Mouse (Mus musculus) forebrain, embryonic 15.5 days (tissue): Measurements from ENCODE around the gene Foxred2. TPM values are rescaled to one million over a fixed set of nuclear protein-coding genes. Genes with fewer than 3 reads are reported as not detected.
A peak's percentile ranks its signal among the peaks of the same experiment; 100 is the strongest.

Experiments used
- ATAC-seq: fragments of 200-750 bp; cut with Nextera tagmentation; replicated peaks from 2 replicates; pipeline ENCODE4 v1.8.0; 2017; ENCODE audit warnings: mild to moderate bottlenecking, moderate TSS enrichment, moderate library complexity
- H3K27ac ChIP-seq: fragments of 300-500 bp; sonication (generic); replicated peaks from 2 replicates; pipeline ENCODE4 v1.5.1; 2015; ENCODE audit warnings: mild to moderate bottlenecking, inconsistent platforms
- H3K27me3 ChIP-seq: fragments of 300-500 bp; sonication (generic); 2 replicates; pipeline ENCODE4 v1.6.1; 2015; ENCODE audit warnings: inconsistent platforms
- H3K36me3 ChIP-seq: fragments of 300-500 bp; sonication (generic); 2 replicates; pipeline ENCODE4 v1.6.1; 2015; ENCODE audit warnings: mild to moderate bottlenecking, inconsistent platforms
- H3K4me1 ChIP-seq: fragments of 300-500 bp; sonication (generic); 2 replicates; pipeline ENCODE4 v1.6.1; 2015; ENCODE audit warnings: inconsistent platforms
- H3K4me2 ChIP-seq: fragments of 300-500 bp; sonication (generic); replicated peaks from 2 replicates; pipeline ENCODE4 v1.6.1; 2015; ENCODE audit warnings: mild to moderate bottlenecking, inconsistent platforms
- H3K4me3 ChIP-seq: fragments of 300-500 bp; sonication (generic); 2 replicates; pipeline ENCODE4 v1.5.1; 2015; ENCODE audit warnings: mild to moderate bottlenecking, inconsistent platforms
- H3K9ac ChIP-seq: fragments of 300-500 bp; sonication (generic); replicated peaks from 2 replicates; pipeline ENCODE4 v1.6.1; 2015; ENCODE audit warnings: mild to moderate bottlenecking, inconsistent platforms
- H3K9me3 ChIP-seq: fragments of 300-500 bp; sonication (generic); 2 replicates; pipeline ENCODE4 v1.6.1; 2016; ENCODE audit warnings: inconsistent platforms
- WGBS: fragments of 180-500 bp; shearing (Covaris S2); methylation state at CpG from one replicate; pipeline ENCODE4 v1.1.7; 2015; ENCODE audit warnings: mixed read lengths; 5-methylcytosine and 5-hydroxymethylcytosine counted together
- polyA plus RNA-seq: library from polyadenylated mRNA; unstranded; fragments of >200 nt; fragmentation: Nextera tagmentation; extraction: Ambion mirVana; gene quantifications from 2 replicates; pipeline ENCODE4 v1.2.1, GENCODE M21; 2015

Foxred2 gene
- polyA plus RNA-seq, 1 experiment from 2014 or later: 13.8 TPM

- peak overlapping the region; percentile 87 for H3K9ac ChIP-seq
- peak overlapping the region; percentile 99 for H3K27ac ChIP-seq
- H3K36me3 ChIP-seq: peaks cover 39% of the 10 kb centered on the region
- ATAC-seq: no peak; the same call in 1 of the 2 replicates
- no peaks in the 10 kb centered on the region for H3K27me3 ChIP-seq
- H3K9me3 ChIP-seq: no peaks in the 10 kb centered on the region
- H3K4me1 ChIP-seq: peaks cover 25% of the 10 kb centered on the region
- peak overlapping the region; percentile 82 for H3K4me2 ChIP-seq
- peak overlapping the region; percentile 61 for H3K4me3 ChIP-seq
- WGBS: 2% methylated on average over 15 of the region's 15 CpGs
These were observed 13.5 kb upstream of the Foxred2 start for GRCm38 (mm10) chr15:77969940-77970469.

GRCm38 (mm10) chr15:77965117-77965528 lies 8.6 kb upstream of the Foxred2 start:
- Histone ChIP-seq H3K9ac (no peak overlapping the region), H3K9me3 (no peaks in the 10 kb centered on the region), H3K27ac (no peak overlapping the region), H3K4me2 (no peak overlapping the region), H3K27me3 (no peaks in the 10 kb centered on the region), H3K4me1 (peaks cover 16% of the 10 kb centered on the region), H3K36me3 (peaks cover 87% of the 10 kb centered on the region), H3K4me3 (no peak overlapping the region)
- ATAC-seq: no peak
- 88% methylated on average over 9 of the region's 9 CpGs for WGBS

GRCm38 (mm10) chr15:77962447-77962846 lies 5.9 kb upstream of the Foxred2 start:
- 98% methylated on average over 5 of the region's 5 CpGs for WGBS
- H3K36me3 ChIP-seq: peaks cover 94% of the 10 kb centered on the region
- H3K4me1 ChIP-seq: peaks cover under 1% of the 10 kb centered on the region; the same call in 1 of the 2 replicates
- H3K4me2 ChIP-seq: no peak overlapping the region
- H3K27ac ChIP-seq: no peak overlapping the region
- H3K27me3 ChIP-seq: no peaks in the 10 kb centered on the region
- H3K9me3 ChIP-seq: no peaks in the 10 kb centered on the region
- H3K4me3 ChIP-seq: no peak overlapping the region
- no peak for ATAC-seq
- no peak overlapping the region for H3K9ac ChIP-seq

GRCm38 (mm10) chr15:77960693-77961092 lies 4.2 kb upstream of the Foxred2 start:
- H3K9ac ChIP-seq: no peak overlapping the region
- no peak overlapping the region for H3K4me3 ChIP-seq
- ATAC-seq: no peak
- no peaks in the 10 kb centered on the region for H3K9me3 ChIP-seq
- peaks cover 77% of the 10 kb centered on the region for H3K36me3 ChIP-seq
- peaks cover 15% of the 10 kb centered on the region for H3K4me1 ChIP-seq
- no peaks in the 10 kb centered on the region for H3K27me3 ChIP-seq
- no peak overlapping the region for H3K27ac ChIP-seq
- no peak overlapping the region for H3K4me2 ChIP-seq
- WGBS: 90% methylated on average over 6 of the region's 6 CpGs

GRCm38 (mm10) chr15:77958071-77958470 lies 1.5 kb upstream of the Foxred2 start:
- 71% methylated on average over 3 of the region's 3 CpGs for WGBS
- H3K9me3 ChIP-seq: no peaks in the 10 kb centered on the region
- ATAC-seq: no peak
- H3K36me3 ChIP-seq: peaks cover 50% of the 10 kb centered on the region
- H3K4me3 ChIP-seq: no peak overlapping the region
- H3K27ac ChIP-seq: no peak overlapping the region
- H3K27me3 ChIP-seq: no peaks in the 10 kb centered on the region
- H3K9ac ChIP-seq: no peak overlapping the region
- H3K4me2 ChIP-seq: no peak overlapping the region
- H3K4me1 ChIP-seq: peaks cover 39% of the 10 kb centered on the region

- Histone ChIP-seq H3K4me3 (no peak overlapping the region), H3K36me3 (peaks cover 47% of the 10 kb centered on the region), H3K27me3 (no peaks in the 10 kb centered on the region), H3K27ac (no peak overlapping the region), H3K9ac (no peak overlapping the region), H3K9me3 (no peaks in the 10 kb centered on the region), H3K4me2 (no peak overlapping the region), H3K4me1 (peaks cover 39% of the 10 kb centered on the region)
- 50% methylated on average over 5 of the region's 5 CpGs for WGBS
- ATAC-seq: no peak
These were observed 1.1 kb upstream of the Foxred2 start for GRCm38 (mm10) chr15:77957625-77958024.

- Histone ChIP-seq H3K9ac (peak overlapping the region; percentile 60), H3K27ac (peak overlapping the region; percentile 76), H3K36me3 (peaks cover 43% of the 10 kb centered on the region), H3K27me3 (no peaks in the 10 kb centered on the region), H3K9me3 (no peaks in the 10 kb centered on the region), H3K4me1 (peaks cover 39% of the 10 kb centered on the region), H3K4me2 (peak overlapping the region; percentile 92), H3K4me3 (peak overlapping the region; percentile 63)
- 9% methylated on average over 52 of the region's 52 CpGs for WGBS
- ATAC-seq: peak; percentile 66
These were observed 800 bp downstream of the Foxred2 start for GRCm38 (mm10) chr15:77955440-77956403.

GRCm38 (mm10) chr15:77954362-77954761 lies 2.2 kb downstream of the Foxred2 start:
- peaks cover 39% of the 10 kb centered on the region for H3K4me1 ChIP-seq
- peaks cover 36% of the 10 kb centered on the region for H3K36me3 ChIP-seq
- H3K4me3 ChIP-seq: peak overlapping the region; percentile 16; the same call in 1 of the 2 replicates
- H3K27ac ChIP-seq: no peak overlapping the region
- 88% methylated on average over 2 of the region's 2 CpGs for WGBS
- peak overlapping the region; percentile 36 for H3K4me2 ChIP-seq
- no peak overlapping the region for H3K9ac ChIP-seq
- no peaks in the 10 kb centered on the region for H3K9me3 ChIP-seq
- ATAC-seq: no peak
- H3K27me3 ChIP-seq: no peaks in the 10 kb centered on the region

GRCm38 (mm10) chr15:77952921-77953320 lies 3.6 kb downstream of the Foxred2 start:
- no peaks in the 10 kb centered on the region for H3K9me3 ChIP-seq
- WGBS: 81% methylated on average over 3 of the region's 3 CpGs
- no peak for ATAC-seq
- H3K4me2 ChIP-seq: peak overlapping the region; percentile 36; the same call in 1 of the 2 replicates
- peaks cover 39% of the 10 kb centered on the region for H3K4me1 ChIP-seq
- H3K9ac ChIP-seq: no peak overlapping the region
- no peak overlapping the region for H3K4me3 ChIP-seq
- H3K27me3 ChIP-seq: no peaks in the 10 kb centered on the region
- no peak overlapping the region for H3K27ac ChIP-seq
- peaks cover 33% of the 10 kb centered on the region for H3K36me3 ChIP-seq

GRCm38 (mm10) chr15:77949061-77949460 lies 7.5 kb downstream of the Foxred2 start:
- Histone ChIP-seq H3K9ac (no peak overlapping the region), H3K9me3 (no peaks in the 10 kb centered on the region), H3K4me2 (no peak overlapping the region), H3K27me3 (no peaks in the 10 kb centered on the region), H3K36me3 (peaks cover 64% of the 10 kb centered on the region), H3K27ac (no peak overlapping the region), H3K4me3 (no peak overlapping the region), H3K4me1 (peaks cover 10% of the 10 kb centered on the region)
- WGBS: 82% methylated on average over 7 of the region's 7 CpGs
- no peak for ATAC-seq

GRCm38 (mm10) chr15:77945711-77946110 lies 10.8 kb downstream of the Foxred2 start:
- peaks cover 67% of the 10 kb centered on the region for H3K36me3 ChIP-seq
- H3K4me2 ChIP-seq: no peak overlapping the region
- no peak for ATAC-seq
- H3K4me3 ChIP-seq: no peak overlapping the region
- H3K27ac ChIP-seq: no peak overlapping the region
- 91% methylated on average over 4 of the region's 4 CpGs for WGBS
- H3K9me3 ChIP-seq: no peaks in the 10 kb centered on the region
- H3K4me1 ChIP-seq: peaks cover 16% of the 10 kb centered on the region; the same call in 1 of the 2 replicates
- no peak overlapping the region for H3K9ac ChIP-seq
- no peaks in the 10 kb centered on the region for H3K27me3 ChIP-seq

- H3K27ac ChIP-seq: peak overlapping the region; percentile 69
- H3K36me3 ChIP-seq: peaks cover 38% of the 10 kb centered on the region
- 64% methylated on average over 3 of the region's 3 CpGs for WGBS
- no peak overlapping the region for H3K4me2 ChIP-seq
- H3K27me3 ChIP-seq: no peaks in the 10 kb centered on the region
- no peak overlapping the region for H3K9ac ChIP-seq
- H3K4me3 ChIP-seq: no peak overlapping the region
- peaks cover 17% of the 10 kb centered on the region; the same call in 1 of the 2 replicates for H3K4me1 ChIP-seq
- ATAC-seq: peak; percentile 63; the same call in 1 of the 2 replicates
- H3K9me3 ChIP-seq: no peaks in the 10 kb centered on the region
These were observed 15.0 kb downstream of the Foxred2 start for GRCm38 (mm10) chr15:77941563-77941962.
